Mouse (Mus musculus): Measurements from ENCODE around the gene Fgr. TPM values are rescaled to one million over a fixed set of nuclear protein-coding genes. Genes with fewer than 3 reads are reported as not detected.

Gene Fgr
- total RNA-seq, 2 experiments from 2014 or later = 0.31 to 0.60 TPM

- intact Hi-C loops (cut with DNase I) = loop anchor here (1.0 to 5.0 kb wide), 3 partner anchors 26 to 119 kb away; partner anchors contain the start of gene Wasf2
These were observed 39.5 kb downstream of the Fgr start for GRCm38 (mm10) chr4:133013266-133013891.

GRCm38 (mm10) chr4:133014088-133014487 lies 40.2 kb downstream of the Fgr start:
- intact Hi-C loops (cut with DNase I) = loop anchor here (5.0 kb wide), 2 partner anchors 93 to 118 kb away; partner anchors contain the start of gene Wasf2
- DNase-seq = no peak

More at GRCm38 (mm10) chr4:133013266-133013891, 39.5 kb downstream of the Fgr start:
- peak; percentile 70 to 79 for DNase-seq

GRCm38 (mm10) chr4:133014896-133015709 lies 41.2 kb downstream of the Fgr start:
- DNase-seq = no peak
- intact Hi-C loops (cut with DNase I) = loop anchor here (5.0 kb wide), 2 partner anchors 92 to 117 kb away; partner anchors contain the start of gene Wasf2

- DNase-seq = peak in 1 of 2 experiments; percentile 23
- intact Hi-C loops (cut with DNase I) = no loop called here
These were observed 42.1 kb downstream of the Fgr start for GRCm38 (mm10) chr4:133015710-133016651.

GRCm38 (mm10) chr4:133016677-133017415 lies 43.0 kb downstream of the Fgr start:
- intact Hi-C loops (cut with DNase I) = no loop called here
- peak in 1 of 2 experiments; percentile 40 for DNase-seq

GRCm38 (mm10) chr4:133017597-133018262 lies 43.8 kb downstream of the Fgr start:
- peak in 1 of 2 experiments; percentile 6 for DNase-seq
- intact Hi-C loops (cut with DNase I) = no loop called here

GRCm38 (mm10) chr4:133018263-133018798 lies 44.4 kb downstream of the Fgr start:
- intact Hi-C loops (cut with DNase I) = no loop called here
- no peak for DNase-seq

- intact Hi-C loops (cut with DNase I) = no loop called here
- DNase-seq = no peak
These were observed 46.8 kb downstream of the Fgr start for GRCm38 (mm10) chr4:133020721-133021120.

GRCm38 (mm10) chr4:133021181-133021671 lies 47.3 kb downstream of the Fgr start:
- intact Hi-C loops (cut with DNase I) = no loop called here
- peak in 1 of 2 experiments; percentile 30 for DNase-seq

GRCm38 (mm10) chr4:133022217-133022616 lies 48.3 kb downstream of the Fgr start:
- no peak for DNase-seq
- intact Hi-C loops (cut with DNase I) = no loop called here

- no peak for DNase-seq
- intact Hi-C loops (cut with DNase I) = no loop called here
These were observed 49.2 kb downstream of the Fgr start for GRCm38 (mm10) chr4:133022954-133023635.

- intact Hi-C loops (cut with DNase I) = no loop called here
- DNase-seq = no peak
These were observed 49.7 kb downstream of the Fgr start for GRCm38 (mm10) chr4:133023636-133024035.

GRCm38 (mm10) chr4:133024404-133024803 lies 50.5 kb downstream of the Fgr start:
- no peak for DNase-seq
- intact Hi-C loops (cut with DNase I) = no loop called here

GRCm38 (mm10) chr4:133024969-133025685 lies 51.2 kb downstream of the Fgr start:
- intact Hi-C loops (cut with DNase I) = no loop called here
- DNase-seq = peak; percentile 69 to 75

GRCm38 (mm10) chr4:133026272-133026671 lies 52.4 kb downstream of the Fgr start:
- no peak for DNase-seq
- intact Hi-C loops (cut with DNase I) = no loop called here

GRCm38 (mm10) chr4:133026826-133027375 lies 53.0 kb downstream of the Fgr start:
- no peak for DNase-seq
- intact Hi-C loops (cut with DNase I) = no loop called here

GRCm38 (mm10) chr4:133027721-133028120 lies 53.8 kb downstream of the Fgr start:
- no peak for DNase-seq
- intact Hi-C loops (cut with DNase I) = no loop called here
